8 mouse cellular contexts compared by ENCODE assay signal in genomic region chr8:119344190-119344856, GRCm38 (mm10). TPM values are rescaled to one million over a fixed set of nuclear protein-coding genes. Genes with fewer than 3 reads are reported as not detected.
A peak's percentile ranks its signal among the peaks of the same experiment; 100 is the strongest.
DNase-seq lines count a peak whose midpoint lies in the region; ATAC-seq lines count a peak whose summit lies in the region.

Gene Hsbp1, plus strand, starts transcription at chr8:119344488.

- peaks cover 33% of the 10 kb centered on the region for H3K36me3 ChIP-seq in forebrain, embryonic 14.5 days (ENCODE audit: control insufficient read depth, insufficient read depth, low read length)
- peaks cover 30% of the 10 kb centered on the region for H3K36me3 ChIP-seq in neural tube, embryonic 15.5 days

- H3K4me1 ChIP-seq in forebrain, embryonic 14.5 days (ENCODE audit: control insufficient read depth, insufficient read depth, low read length): peaks cover 4% of the 10 kb centered on the region; the same call in 1 of the 2 replicates
- peaks cover 17% of the 10 kb centered on the region for H3K4me1 ChIP-seq in neural tube, embryonic 15.5 days

- DNase-seq in ES-CJ7 (ENCODE audit: low read depth, low spot score): peak; percentile 99
- DNase-seq in cerebellum, adult 11 months: peak; percentile 92
- DNase-seq in forebrain, embryonic 14.5 days (ENCODE audit: low spot score): peak; percentile 99
- DNase-seq in heart, postnatal 14 days: peak; percentile 93 to 99
- DNase-seq in layer of hippocampus, adult 11-12 months (ENCODE audit: low spot score): peak; percentile 97
- DNase-seq in lung, adult 18-20 months: peak; percentile 98 to 99
- peak; percentile 95 for DNase-seq in testis, postnatal 14 days (ENCODE audit: low spot score)

- WGBS in forebrain, embryonic 14.5 days: 2% methylated on average over 51 of the region's 52 CpGs
- WGBS in neural tube, embryonic 15.5 days: 2% methylated on average over 52 of the region's 52 CpGs

- peak within 1 kb of the TSS; percentile 41; the same call in 1 of the 2 replicates for H3K27ac ChIP-seq in forebrain, embryonic 14.5 days (ENCODE audit: low read depth, low read length)
- H3K27ac ChIP-seq in neural tube, embryonic 15.5 days (replicated peaks): peak within 1 kb of the TSS; percentile 82

- H3K4me2 ChIP-seq in forebrain, embryonic 14.5 days (ENCODE audit: low read length): peak within 1 kb of the TSS; percentile 62
- H3K4me2 ChIP-seq in neural tube, embryonic 15.5 days: peak within 1 kb of the TSS; percentile 65

- peak; percentile 98 for ATAC-seq in forebrain, embryonic 14.5 days
- peak; percentile 99 for ATAC-seq in neural tube, embryonic 15.5 days (ENCODE audit: low FRiP score)

- no peaks in the 10 kb centered on the region for H3K9me3 ChIP-seq in forebrain, embryonic 14.5 days (replicated peaks; ENCODE audit: control insufficient read depth, low read length)
- no peaks in the 10 kb centered on the region for H3K9me3 ChIP-seq in neural tube, embryonic 15.5 days (replicated peaks)

- peak within 1 kb of the TSS; percentile 98 for H3K9ac ChIP-seq in forebrain, embryonic 14.5 days (ENCODE audit: low read length)
- peak within 1 kb of the TSS; percentile 94 for H3K9ac ChIP-seq in neural tube, embryonic 15.5 days (replicated peaks)

- intact Hi-C loops in heart, postnatal 14 days (cut with DNase I): no loop called here

- no peaks in the 10 kb centered on the region for H3K27me3 ChIP-seq in forebrain, embryonic 14.5 days (replicated peaks; ENCODE audit: control insufficient read depth, insufficient read depth, low read length)
- 0 out of 2 replicates have a peak, but pooled peaks cover 5% of the 10 kb centered on the region for H3K27me3 ChIP-seq in neural tube, embryonic 15.5 days (replicated peaks)

- peak within 1 kb of the TSS; percentile 85 for H3K4me3 ChIP-seq in forebrain, embryonic 14.5 days (ENCODE audit: low read depth, low read length)
- peak within 1 kb of the TSS; percentile 93 for H3K4me3 ChIP-seq in neural tube, embryonic 15.5 days (replicated peaks)

RNA-seq across cellular contexts. Expression of gene Hsbp1, which starts in this region (rescaled TPM):
- 593 and 648 TPM in 2 replicates for polyA plus RNA-seq in forebrain, embryonic 14.5 days (2014; fragmentation: Nextera tagmentation; extraction: Ambion mirVana)
- 100 to 1,000 TPM; 159 to 166 TPM for total RNA-seq in heart, postnatal 14 days (2021)
- 708 and 827 TPM in 2 replicates for polyA plus RNA-seq in neural tube, embryonic 15.5 days (2015; fragmentation: Nextera tagmentation; extraction: Ambion mirVana)

Comparison
In these comparisons a context has a peak if more than half of its experiments do, and no peak if none do; other contexts are left out.
1. Peak in every context shown above with its lines: DNase-seq, ATAC-seq, H3K4me3 ChIP-seq and H3K27ac ChIP-seq.